Comparison of ENCODE assay signal across 24 mouse cellular contexts in genomic region chr5:47694630-47695029, GRCm38 (mm10).
A peak's percentile ranks its signal among the peaks of the same experiment; 100 is the strongest.
DNase-seq lines count a peak whose midpoint lies in the region; ATAC-seq and TF ChIP-seq lines count a peak whose summit lies in the region.
"Had no signal": no experiment of that assay in that cellular context is flagged by ENCODE, and none has a peak within 500 bp of the region (broad histone marks: within the 10 kb centered on the region; RNA-seq: fewer than 3 reads in every experiment).

No protein-coding gene starts in this region.

- H3K27me3 ChIP-seq in heart, embryonic 11.5 days (ENCODE audit: control insufficient read depth, insufficient read depth, low read length), result no peaks in the 10 kb centered on the region
- H3K27me3 ChIP-seq in neural tube, embryonic 14.5 days (ENCODE audit: control insufficient read depth, insufficient read depth, low read length), result no peaks in the 10 kb centered on the region
- no peaks in the 10 kb centered on the region for H3K27me3 ChIP-seq in embryonic facial prominence, embryonic 10.5 days (replicated peaks; ENCODE audit: low read depth, poor library complexity, severe bottlenecking)
- H3K27me3 ChIP-seq: CH12.LX; embryonic facial prominence, embryonic 12.5 days; forebrain, embryonic 13.5 days; forebrain, embryonic 15.5 days had no signal

- H3K9me3 ChIP-seq in heart, embryonic 11.5 days (replicated peaks; ENCODE audit: control insufficient read depth, low read length), result no peaks in the 10 kb centered on the region
- H3K9me3 ChIP-seq in neural tube, embryonic 14.5 days (ENCODE audit: control insufficient read depth, low read length), result no peaks in the 10 kb centered on the region
- H3K9me3 ChIP-seq in embryonic facial prominence, embryonic 10.5 days, result no peaks in the 10 kb centered on the region
- H3K9me3 ChIP-seq: embryonic facial prominence, embryonic 12.5 days; forebrain, embryonic 13.5 days; forebrain, embryonic 15.5 days; G1E had no signal

- 80% methylated on average over 3 of the region's 3 CpGs for WGBS in heart, embryonic 11.5 days (ENCODE audit: insufficient replicate concordance)
- WGBS in neural tube, embryonic 14.5 days, result 72% methylated on average over 3 of the region's 3 CpGs
- WGBS in embryonic facial prominence, embryonic 10.5 days, result 82% methylated on average over 3 of the region's 3 CpGs

- TF ChIP-seq POLR2A in brain, embryonic 14.5 days (IDR thresholded peaks at IDR 0.05; ENCODE audit: borderline replicate concordance, extremely low read depth, insufficient read depth, insufficient read length, poor library complexity, severe bottlenecking), result no peak

- H3K4me3 ChIP-seq in heart, embryonic 11.5 days (ENCODE audit: low read depth, low read length), result no peak overlapping the region
- H3K4me3 ChIP-seq in neural tube, embryonic 14.5 days (ENCODE audit: low read depth, low read length), result no peak overlapping the region
- H3K4me3 ChIP-seq in embryonic facial prominence, embryonic 10.5 days, result no peak overlapping the region
- H3K4me3 ChIP-seq: embryonic facial prominence, embryonic 12.5 days; forebrain, embryonic 13.5 days; forebrain, embryonic 15.5 days had no signal

- peak; percentile 40 for DNase-seq in heart, adult 11 months
- DNase-seq in brain, embryonic 14.5 days (ENCODE audit: low read depth), result peak; percentile 14
- no peak for DNase-seq in layer of hippocampus, postnatal 14 days (ENCODE audit: low spot score in 2 of 2)
- DNase-seq in embryonic facial prominence, embryonic 10.5 days (ENCODE audit: low spot score), result no peak
- DNase-seq: adrenal gland, postnatal 10 days; adrenal gland, postnatal 25 days; B cell, adult 2 months; cerebellum, adult 11-12 months; cerebellum, adult 2 months; cerebellum, adult 9-10 months; cerebellum, postnatal 10 days; cerebellum, postnatal 25 days; embryo, embryonic 11 days; forebrain, postnatal 0 days had no signal

- no peak overlapping the region for H3K9ac ChIP-seq in heart, embryonic 11.5 days (ENCODE audit: low read depth, low read length)
- H3K9ac ChIP-seq in neural tube, embryonic 14.5 days (replicated peaks; ENCODE audit: low read depth, low read length), result no peak overlapping the region
- H3K9ac ChIP-seq: embryonic facial prominence, embryonic 12.5 days; forebrain, embryonic 13.5 days; forebrain, embryonic 15.5 days; forebrain, postnatal 0 days had no signal

- ATAC-seq in heart, embryonic 11.5 days (replicated peaks; ENCODE audit: insufficient number of reproducible peaks, low FRiP score, low TSS enrichment), result no peak
- ATAC-seq in neural tube, embryonic 14.5 days (ENCODE audit: low read depth), result peak; percentile 60; the same call in 1 of the 2 replicates
- ATAC-seq: activated CD4-positive, CD25-positive, alpha-beta regulatory T cell, adult 4 months; CD4-positive, CD25-positive, alpha-beta regulatory T cell, adult 4 months; forebrain, embryonic 13.5 days; forebrain, embryonic 15.5 days; forebrain, postnatal 0 days; Patski had no signal

- H3K4me2 ChIP-seq in heart, embryonic 11.5 days, result no peak overlapping the region
- no peak overlapping the region for H3K4me2 ChIP-seq in neural tube, embryonic 14.5 days (ENCODE audit: low read depth, low read length)
- H3K4me2 ChIP-seq: embryonic facial prominence, embryonic 12.5 days; forebrain, embryonic 13.5 days; forebrain, embryonic 15.5 days had no signal

- H3K4me1 ChIP-seq in heart, embryonic 11.5 days (ENCODE audit: control insufficient read depth, insufficient read depth, low read length), result no peaks in the 10 kb centered on the region
- H3K4me1 ChIP-seq in neural tube, embryonic 14.5 days (ENCODE audit: control insufficient read depth, insufficient read depth, low read length), result no peaks in the 10 kb centered on the region
- H3K4me1 ChIP-seq in embryonic facial prominence, embryonic 10.5 days, result no peaks in the 10 kb centered on the region
- H3K4me1 ChIP-seq: embryonic facial prominence, embryonic 12.5 days; forebrain, embryonic 13.5 days; forebrain, embryonic 15.5 days had no signal

- no peaks in the 10 kb centered on the region for H3K36me3 ChIP-seq in heart, embryonic 11.5 days (ENCODE audit: control insufficient read depth, insufficient read depth, low read length)
- no peaks in the 10 kb centered on the region for H3K36me3 ChIP-seq in neural tube, embryonic 14.5 days (ENCODE audit: control insufficient read depth, insufficient read depth, low read length)
- no peaks in the 10 kb centered on the region for H3K36me3 ChIP-seq in embryonic facial prominence, embryonic 10.5 days (replicated peaks)
- H3K36me3 ChIP-seq: embryonic facial prominence, embryonic 12.5 days; forebrain, embryonic 15.5 days; G1E had no signal

- no peak overlapping the region for H3K27ac ChIP-seq in heart, embryonic 11.5 days (ENCODE audit: low read depth, low read length)
- H3K27ac ChIP-seq in neural tube, embryonic 14.5 days (ENCODE audit: low read depth, low read length), result no peak overlapping the region
- no peak overlapping the region for H3K27ac ChIP-seq in embryonic facial prominence, embryonic 10.5 days (replicated peaks)
- H3K27ac ChIP-seq: embryonic facial prominence, embryonic 12.5 days; forebrain, embryonic 13.5 days; forebrain, embryonic 15.5 days had no signal

- no peak for TF ChIP-seq CTCF in brain, embryonic 14.5 days (IDR thresholded peaks at IDR 0.05; ENCODE audit: borderline replicate concordance, extremely low read depth, insufficient read depth, insufficient read length)

Comparison
In these comparisons a context has a peak if more than half of its experiments do, and no peak if none do; other contexts are left out.
1. DNase-seq: peak in heart, adult 11 months (single experiment) and brain, embryonic 14.5 days (single experiment); none in layer of hippocampus, postnatal 14 days (0 of 2) and embryonic facial prominence, embryonic 10.5 days (single experiment).